Mouse (Mus musculus): ENCODE measurements around the gene Dalrd3. TPM values are rescaled to one million over a fixed set of nuclear protein-coding genes. Genes with fewer than 3 reads are reported as not detected.

Dalrd3 gene
- total and polyA plus RNA-seq, 2 experiments from 2014 or later: 119 to 313 TPM

DNA sequence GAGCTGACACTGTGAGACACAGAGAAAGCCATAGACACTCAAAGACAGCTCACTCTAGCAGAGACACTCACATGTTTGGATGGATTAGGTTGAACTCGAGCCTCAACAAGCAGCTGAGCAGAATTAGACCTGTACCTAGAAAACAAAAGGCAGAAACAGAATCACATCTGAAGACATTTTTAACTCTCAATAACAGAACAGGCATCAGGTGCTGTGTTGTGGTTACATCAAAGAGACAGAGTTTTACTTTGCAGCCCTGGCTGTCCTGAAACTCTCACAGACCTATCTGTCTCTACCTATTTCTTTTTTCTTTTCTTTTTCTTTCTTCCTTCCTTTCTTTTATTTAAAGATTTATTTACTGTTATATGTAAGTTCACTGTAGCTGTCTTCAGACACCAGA lies 47.6 kb downstream of the Dalrd3 start:
- 88% methylated on average over 1 of the region's 1 CpGs for WGBS
- no peak for TF ChIP-seq CTCF (IDR thresholded peaks at IDR 0.05)
- DNase-seq (ENCODE audit: low spot score) (no peak), ATAC-seq (ENCODE audit: low FRiP score) (no peak)
- Histone ChIP-seq H3K36me3 (ENCODE audit: insufficient read depth, low read length) (peaks cover 26% of the 10 kb centered on the region), H3K9ac (replicated peaks; ENCODE audit: low read length, poor library complexity, severe bottlenecking) (no peak overlapping the region), H3K4me3 (ENCODE audit: low read depth, low read length) (no peak overlapping the region), H3K4me2 (ENCODE audit: low read depth, low read length, poor library complexity, severe bottlenecking) (no peak overlapping the region), H3K27ac (ENCODE audit: low read depth, low read length) (no peak overlapping the region), H3K4me1 (ENCODE audit: insufficient read depth, low read length) (no peaks in the 10 kb centered on the region), H3K9me3 (ENCODE audit: low read length) (no peaks in the 10 kb centered on the region), H3K27me3 (ENCODE audit: insufficient read depth, low read length) (no peaks in the 10 kb centered on the region)

MicroRNAs encoded within 50 kb of the gene (microRNA counts, 519-probe panel; counts per million panel counts)
- microRNA mmu-miR-191 (3,794 counts per million, percentile 79 among the panel's probes with 10 or more counts), microRNA mmu-miR-425 (2,067 counts per million, percentile 65 among the panel's probes with 10 or more counts)

Small RNA genes within 50 kb of the gene (microRNA-seq; reads per million reads assigned to microRNA genes)
- gene Gm24083 (ENCODE audit: borderline number of aligned reads): not detected
- gene Mir191 (ENCODE audit: borderline number of aligned reads): not detected
- gene Mir425 (ENCODE audit: borderline number of aligned reads): 1,230 reads per million, percentile 77 among the genes with 10 or more reads in this experiment

Other genes starting within 250 kb of the Dalrd3 start
- gene Gpx1, start 231.0 kb upstream of the Dalrd3 start, total RNA-seq (2014; rRNA removed): 225 and 226 TPM in 2 replicates
- gene Gpx1, start 231.0 kb upstream of the Dalrd3 start, polyA plus RNA-seq (2015; fragmentation: Nextera tagmentation; extraction: Ambion mirVana): 430 and 447 TPM in 2 replicates
- 114 and 132 TPM in 2 replicates for gene Usp4, start 222.0 kb upstream of the Dalrd3 start, total RNA-seq (2014; rRNA removed)
- 102 and 106 TPM in 2 replicates for gene Usp4, start 222.0 kb upstream of the Dalrd3 start, polyA plus RNA-seq (2015; fragmentation: Nextera tagmentation; extraction: Ambion mirVana)
- gene 1700102P08Rik, start 177.1 kb upstream of the Dalrd3 start, total RNA-seq (2014; rRNA removed): 2.1 and 3.0 TPM in 2 replicates
- gene 1700102P08Rik, start 177.1 kb upstream of the Dalrd3 start, polyA plus RNA-seq (2015; fragmentation: Nextera tagmentation; extraction: Ambion mirVana): 0.99 and 1.4 TPM in 2 replicates
- gene Ccdc36, start 141.4 kb upstream of the Dalrd3 start, total RNA-seq (2014; rRNA removed): 1.5 and 2.0 TPM in 2 replicates
- 1.9 TPM in 2 replicates for gene Ccdc36, start 141.4 kb upstream of the Dalrd3 start, polyA plus RNA-seq (2015; fragmentation: Nextera tagmentation; extraction: Ambion mirVana)
- not detected in 2 replicates for gene BC048562, start 133.4 kb upstream of the Dalrd3 start, total RNA-seq (2014; rRNA removed)
- gene BC048562, start 133.4 kb upstream of the Dalrd3 start, polyA plus RNA-seq (2015; fragmentation: Nextera tagmentation; extraction: Ambion mirVana): not detected in 2 replicates
- 37.3 and 39.8 TPM in 2 replicates for gene Ccdc71, start 109.4 kb upstream of the Dalrd3 start, total RNA-seq (2014; rRNA removed)
- 56.8 and 61.2 TPM in 2 replicates for gene Ccdc71, start 109.4 kb upstream of the Dalrd3 start, polyA plus RNA-seq (2015; fragmentation: Nextera tagmentation; extraction: Ambion mirVana)
- gene Klhdc8b, start 108.3 kb upstream of the Dalrd3 start, total RNA-seq (2014; rRNA removed): 82.4 and 86.3 TPM in 2 replicates
- gene Klhdc8b, start 108.3 kb upstream of the Dalrd3 start, polyA plus RNA-seq (2015; fragmentation: Nextera tagmentation; extraction: Ambion mirVana): 56.1 and 59.2 TPM in 2 replicates
- gene Lamb2, start 90.2 kb upstream of the Dalrd3 start, total RNA-seq (2014; rRNA removed): 56.5 and 169 TPM in 2 replicates
- gene Lamb2, start 90.2 kb upstream of the Dalrd3 start, polyA plus RNA-seq (2015; fragmentation: Nextera tagmentation; extraction: Ambion mirVana): 15.8 and 18.5 TPM in 2 replicates
- 86.5 and 113 TPM in 2 replicates for gene Usp19, start 79.3 kb upstream of the Dalrd3 start, total RNA-seq (2014; rRNA removed)
- gene Usp19, start 79.3 kb upstream of the Dalrd3 start, polyA plus RNA-seq (2015; fragmentation: Nextera tagmentation; extraction: Ambion mirVana): 48.2 and 50.7 TPM in 2 replicates
- 107 and 146 TPM in 2 replicates for gene Qars, start 62.2 kb upstream of the Dalrd3 start, total RNA-seq (2014; rRNA removed)
- gene Qars, start 62.2 kb upstream of the Dalrd3 start, polyA plus RNA-seq (2015; fragmentation: Nextera tagmentation; extraction: Ambion mirVana): 62.0 and 62.6 TPM in 2 replicates
- gene Qrich1, start 53.1 kb upstream of the Dalrd3 start, total RNA-seq (2014; rRNA removed): 240 and 284 TPM in 2 replicates
- 103 and 109 TPM in 2 replicates for gene Qrich1, start 53.1 kb upstream of the Dalrd3 start, polyA plus RNA-seq (2015; fragmentation: Nextera tagmentation; extraction: Ambion mirVana)
- 81.3 and 81.7 TPM in 2 replicates for gene Impdh2, start 9.6 kb upstream of the Dalrd3 start, total RNA-seq (2014; rRNA removed)
- 93.7 and 96.6 TPM in 2 replicates for gene Impdh2, start 9.6 kb upstream of the Dalrd3 start, polyA plus RNA-seq (2015; fragmentation: Nextera tagmentation; extraction: Ambion mirVana)
- 56.9 and 62.9 TPM in 2 replicates for gene Ndufaf3, start 2.5 kb upstream of the Dalrd3 start, total RNA-seq (2014; rRNA removed)
- 93.1 and 93.8 TPM in 2 replicates for gene Ndufaf3, start 2.5 kb upstream of the Dalrd3 start, polyA plus RNA-seq (2015; fragmentation: Nextera tagmentation; extraction: Ambion mirVana)
- gene Wdr6, start 8.9 kb downstream of the Dalrd3 start, total RNA-seq (2014; rRNA removed): 610 and 628 TPM in 2 replicates
- gene Wdr6, start 8.9 kb downstream of the Dalrd3 start, polyA plus RNA-seq (2015; fragmentation: Nextera tagmentation; extraction: Ambion mirVana): 378 and 391 TPM in 2 replicates
- gene P4htm, start 27.8 kb downstream of the Dalrd3 start, total RNA-seq (2014; rRNA removed): 51.7 and 65.8 TPM in 2 replicates
- 48.7 and 53.5 TPM in 2 replicates for gene P4htm, start 27.8 kb downstream of the Dalrd3 start, polyA plus RNA-seq (2015; fragmentation: Nextera tagmentation; extraction: Ambion mirVana)
- gene Arih2, start 79.5 kb downstream of the Dalrd3 start, total RNA-seq (2014; rRNA removed): 43.1 and 61.9 TPM in 2 replicates
- gene Arih2, start 79.5 kb downstream of the Dalrd3 start, polyA plus RNA-seq (2015; fragmentation: Nextera tagmentation; extraction: Ambion mirVana): 36.7 and 37.3 TPM in 2 replicates
- 32.5 and 50.8 TPM in 2 replicates for gene Slc25a20, start 92.2 kb downstream of the Dalrd3 start, total RNA-seq (2014; rRNA removed)
- 44.4 and 45.4 TPM in 2 replicates for gene Slc25a20, start 92.2 kb downstream of the Dalrd3 start, polyA plus RNA-seq (2015; fragmentation: Nextera tagmentation; extraction: Ambion mirVana)
- 107 and 137 TPM in 2 replicates for gene Prkar2a, start 119.4 kb downstream of the Dalrd3 start, total RNA-seq (2014; rRNA removed)
- 44.8 and 49.7 TPM in 2 replicates for gene Prkar2a, start 119.4 kb downstream of the Dalrd3 start, polyA plus RNA-seq (2015; fragmentation: Nextera tagmentation; extraction: Ambion mirVana)
- 126 and 138 TPM in 2 replicates for gene Ip6k2, start 213.9 kb downstream of the Dalrd3 start, total RNA-seq (2014; rRNA removed)
- gene Ip6k2, start 213.9 kb downstream of the Dalrd3 start, polyA plus RNA-seq (2015; fragmentation: Nextera tagmentation; extraction: Ambion mirVana): 228 and 230 TPM in 2 replicates
- 30.1 and 83.4 TPM in 2 replicates for gene Nckipsd, start 238.5 kb downstream of the Dalrd3 start, total RNA-seq (2014; rRNA removed)
- 25.7 and 32.5 TPM in 2 replicates for gene Nckipsd, start 238.5 kb downstream of the Dalrd3 start, polyA plus RNA-seq (2015; fragmentation: Nextera tagmentation; extraction: Ambion mirVana)

All from midbrain, postnatal 0 days (tissue).